Mouse (Mus musculus) ES-E14 (cell line): Measurements from ENCODE around the gene Pycard. TPM values are rescaled to one million over a fixed set of nuclear protein-coding genes. Genes with fewer than 3 reads are reported as not detected.

Experiments
- DNase-seq: peaks from one replicate; pipeline ENCODE4 v3.0.0-alpha.2; 2013; ENCODE audit warnings: low read depth, low spot score
- H3K27ac ChIP-seq: 2 replicates; pipeline ENCODE4 v1.5.1; 2012; ENCODE audit warnings: low read depth, mild to moderate bottlenecking, low read length, moderate library complexity, mixed read lengths; ENCODE audit not compliant: poor library complexity, insufficient read depth, severe bottlenecking
- H3K36me3 ChIP-seq: 2 replicates; pipeline ENCODE4 v1.6.1; 2012; ENCODE audit warnings: mild to moderate bottlenecking, low read length, moderate library complexity, mixed read lengths; ENCODE audit not compliant: control insufficient read depth, poor library complexity, insufficient read depth, severe bottlenecking
- H3K4me1 ChIP-seq, 2 experiments: fragments of 150-350 bp in 1 of 2; sonication (generic) in 1 of 2; 2 replicates each; pipeline ENCODE4 v1.6.1; 2012; ENCODE audit warnings: low read length in 2 of 2, mild to moderate bottlenecking in 1 of 2, mixed read lengths in 1 of 2; ENCODE audit not compliant: control insufficient read depth in 2 of 2, insufficient read depth in 2 of 2, poor library complexity in 1 of 2
- H3K4me3 ChIP-seq, 2 experiments: fragments of 150-350 bp in 1 of 2; sonication (generic) in 1 of 2; 2 replicates each; pipeline ENCODE4 v1.5.1; 2012; ENCODE audit warnings: low read length in 2 of 2, low read depth in 1 of 2, mild to moderate bottlenecking in 1 of 2, mixed read lengths in 1 of 2; ENCODE audit not compliant: insufficient read depth in 1 of 2, poor library complexity in 1 of 2, severe bottlenecking in 1 of 2
- H3K9ac ChIP-seq: 2 replicates; pipeline ENCODE4 v1.6.1; 2012; ENCODE audit warnings: low read depth, mild to moderate bottlenecking, low read length, mixed read lengths; ENCODE audit not compliant: poor library complexity, insufficient read depth, severe bottlenecking
- H3K9me3 ChIP-seq: fragments of 150-350 bp; sonication (generic); 2 replicates; pipeline ENCODE4 v1.6.1; 2012; ENCODE audit warnings: low read depth, mild to moderate bottlenecking, low read length; ENCODE audit not compliant: control insufficient read depth, insufficient read depth
- CHD2 ChIP-seq: IDR thresholded peaks from 2 replicates; pipeline ENCODE4 v1.6.1; 2014; ENCODE audit warnings: mild to moderate bottlenecking, low read depth, low read length, inconsistent platforms
- HCFC1 ChIP-seq: IDR thresholded peaks from 2 replicates; pipeline ENCODE4 v1.6.1; 2012; ENCODE audit warnings: low read length, inconsistent platforms, borderline replicate concordance; ENCODE audit not compliant: insufficient read depth
- MAFK ChIP-seq: IDR thresholded peaks from 2 replicates; pipeline ENCODE4 v1.6.1; 2014; ENCODE audit warnings: mild to moderate bottlenecking, low read depth, low read length, inconsistent platforms; ENCODE audit not compliant: insufficient read depth
- ZC3H11A ChIP-seq: IDR thresholded peaks from 2 replicates; pipeline ENCODE4 v1.6.1; 2012; ENCODE audit warnings: low read depth, mild to moderate bottlenecking, inconsistent platforms, low read length, borderline replicate concordance
- ZNF384 ChIP-seq: IDR thresholded peaks from 2 replicates; pipeline ENCODE4 v1.6.1; 2012; ENCODE audit warnings: low read depth, low read length, inconsistent platforms
- in situ Hi-C, 2 experiments: fragments of 600-800 bp; cut with MboI; formaldehyde crosslinking; loops; one replicate each; pipeline ENCODE4 v1.15.1; 2025; ENCODE audit warnings: low sequenced_read_pairs in 2 of 2, inconsistent platforms in 1 of 2; ENCODE audit not compliant: unreplicated experiment in 2 of 2
- total RNA-seq: library from RNA; depleted of rRNA; stranded (reverse); fragments of 300-350 nt; gene quantifications from 2 replicates; pipeline ENCODE4 v1.2.3, GENCODE M21; 2012

The Pycard gene
- total RNA-seq, 1 experiment = 38.7 TPM

GRCm38 (mm10) chr7:127978856-127979255, 14.8 kb downstream of the Pycard start:
- no peaks in the 10 kb centered on the region for H3K9me3 ChIP-seq
- TF ChIP-seq ZNF384 = no peak
- no peak for TF ChIP-seq HCFC1
- TF ChIP-seq MAFK = no peak
- no peak for TF ChIP-seq ZC3H11A
- H3K4me3 ChIP-seq = no peak overlapping the region
- in situ Hi-C loops = no loop called here
- DNase-seq = no peak
- H3K27ac ChIP-seq = no peak overlapping the region
- H3K4me1 ChIP-seq = no peaks in the 10 kb centered on the region
- no peak overlapping the region for H3K9ac ChIP-seq
- peaks cover 61% of the 10 kb centered on the region for H3K36me3 ChIP-seq

GRCm38 (mm10) chr7:127974413-127974930, 19.2 kb downstream of the Pycard start:
- Histone ChIP-seq H3K27ac (no peak overlapping the region), H3K9ac (no peak overlapping the region), H3K4me1 (peaks cover 0 to 5% of the 10 kb centered on the region in 2 experiments; a peak in 2 of 4 replicates), H3K36me3 (peaks cover 60% of the 10 kb centered on the region), H3K4me3 (no peak overlapping the region), H3K9me3 (no peaks in the 10 kb centered on the region)
- TF ChIP-seq MAFK = no peak
- TF ChIP-seq ZC3H11A = no peak
- no peak for TF ChIP-seq ZNF384
- no peak for TF ChIP-seq CHD2
- no peak for TF ChIP-seq HCFC1
- no peak for DNase-seq
- in situ Hi-C loops = no loop called here

- peak overlapping the region; percentile 99 for H3K27ac ChIP-seq
- peak overlapping the region; percentile 83 to 94 for H3K4me3 ChIP-seq
- no peak for TF ChIP-seq MAFK
- no peak for TF ChIP-seq ZC3H11A
- peak; percentile 97 for TF ChIP-seq ZNF384
- no peak; the same call in 1 of the 2 replicates for TF ChIP-seq HCFC1
- peak; percentile 95 for TF ChIP-seq CHD2
- DNase-seq = peak; percentile 57
- in situ Hi-C loops = no loop called here
- no peaks in the 10 kb centered on the region for H3K9me3 ChIP-seq
- peak overlapping the region; percentile 99 for H3K9ac ChIP-seq
- peaks cover 3 to 7% of the 10 kb centered on the region in 2 experiments; a peak in 2 of 4 replicates for H3K4me1 ChIP-seq
- H3K36me3 ChIP-seq = peaks cover 31% of the 10 kb centered on the region
These were observed 25.5 kb downstream of the Pycard start for GRCm38 (mm10) chr7:127967922-127968828.

- peak; percentile 87 for DNase-seq
- Histone ChIP-seq H3K4me1 (peaks cover 3 to 4% of the 10 kb centered on the region in 2 experiments; a peak in 2 of 4 replicates), H3K9me3 (no peaks in the 10 kb centered on the region), H3K9ac (peak within 1 kb of the TSS; percentile 99), H3K36me3 (peaks cover 25% of the 10 kb centered on the region), H3K27ac (peak within 1 kb of the TSS; percentile 99), H3K4me3 (peak within 1 kb of the TSS; percentile 83 to 94)
- in situ Hi-C loops = no loop called here
- TF ChIP-seq ZC3H11A = no peak
- no peak for TF ChIP-seq CHD2
- TF ChIP-seq ZNF384 = no peak
- TF ChIP-seq MAFK = no peak
- peak; percentile 23 for TF ChIP-seq HCFC1
These were observed 26.4 kb downstream of the Pycard start, which contains the start of gene Fus for GRCm38 (mm10) chr7:127967004-127967921. Fus (plus strand) TSS chr7:127967457.
